Mouse (Mus musculus) urinary bladder, postnatal 25 days (tissue): ENCODE measurements around the gene Rpusd3.

Source experiments
- DNase-seq: peaks from one replicate; pipeline ENCODE4 v3.0.0; 2022; ENCODE audit warnings: low spot score

Rpusd3 gene

GRCm38 (mm10) chr6:113429965-113430364 lies 10.8 kb upstream of the Rpusd3 start:
- no peak for DNase-seq

GRCm38 (mm10) chr6:113428006-113428405 lies 8.9 kb upstream of the Rpusd3 start:
- no peak for DNase-seq

GRCm38 (mm10) chr6:113427397-113427796 lies 8.3 kb upstream of the Rpusd3 start:
- no peak for DNase-seq

- DNase-seq = no peak
These were observed 7.6 kb upstream of the Rpusd3 start for GRCm38 (mm10) chr6:113426696-113427095.

- DNase-seq = no peak
These were observed 5.0 kb upstream of the Rpusd3 start for GRCm38 (mm10) chr6:113424187-113424586.

- DNase-seq = no peak
These were observed 3.9 kb upstream of the Rpusd3 start for GRCm38 (mm10) chr6:113423000-113423399.

GRCm38 (mm10) chr6:113418441-113419198 lies 520 bp downstream of the Rpusd3 start:
- peak; percentile 24 for DNase-seq

GRCm38 (mm10) chr6:113416416-113416815 lies 2.7 kb downstream of the Rpusd3 start:
- DNase-seq = no peak

GRCm38 (mm10) chr6:113410001-113410400 lies 9.1 kb downstream of the Rpusd3 start:
- no peak for DNase-seq

GRCm38 (mm10) chr6:113406683-113407082 lies 12.5 kb downstream of the Rpusd3 start:
- no peak for DNase-seq

- no peak for DNase-seq
These were observed 13.7 kb downstream of the Rpusd3 start for GRCm38 (mm10) chr6:113405483-113405882.

GRCm38 (mm10) chr6:113404649-113405448 lies 14.3 kb downstream of the Rpusd3 start:
- DNase-seq = no peak

- no peak for DNase-seq
These were observed 17.0 kb downstream of the Rpusd3 start for GRCm38 (mm10) chr6:113402094-113402493.

- DNase-seq = no peak
These were observed 22.7 kb downstream of the Rpusd3 start for GRCm38 (mm10) chr6:113396270-113397030.

GRCm38 (mm10) chr6:113395501-113395900 lies 23.6 kb downstream of the Rpusd3 start:
- DNase-seq = no peak

GRCm38 (mm10) chr6:113394811-113395210 lies 24.3 kb downstream of the Rpusd3 start:
- no peak for DNase-seq

- DNase-seq = no peak
These were observed 25.2 kb downstream of the Rpusd3 start for GRCm38 (mm10) chr6:113393951-113394350.

GRCm38 (mm10) chr6:113392387-113393071 lies 26.6 kb downstream of the Rpusd3 start:
- DNase-seq = peak; percentile 21

- DNase-seq = no peak
These were observed 27.1 kb downstream of the Rpusd3 start for GRCm38 (mm10) chr6:113392015-113392386.

- DNase-seq = no peak
These were observed 28.4 kb downstream of the Rpusd3 start for GRCm38 (mm10) chr6:113390715-113391114.

GRCm38 (mm10) chr6:113388960-113389359 lies 30.2 kb downstream of the Rpusd3 start, which contains the start of gene Ttll3:
TSS of gene Ttll3 (plus strand) at chr6:113389260.
- DNase-seq = no peak

GRCm38 (mm10) chr6:113386025-113386424 lies 33.1 kb downstream of the Rpusd3 start:
- DNase-seq = no peak
